Mouse (Mus musculus) ES-E14 (cell line): ENCODE results near the gene Zfp628.

Experiments used
- CHD2 ChIP-seq: IDR thresholded peaks from 2 replicates; pipeline ENCODE4 v1.6.1; 2014; ENCODE audit warnings: mild to moderate bottlenecking, low read depth, low read length, inconsistent platforms
- HCFC1 ChIP-seq: IDR thresholded peaks from 2 replicates; pipeline ENCODE4 v1.6.1; 2012; ENCODE audit warnings: low read length, inconsistent platforms, borderline replicate concordance; ENCODE audit not compliant: insufficient read depth
- MAFK ChIP-seq: IDR thresholded peaks from 2 replicates; pipeline ENCODE4 v1.6.1; 2014; ENCODE audit warnings: mild to moderate bottlenecking, low read depth, low read length, inconsistent platforms; ENCODE audit not compliant: insufficient read depth
- ZC3H11A ChIP-seq: IDR thresholded peaks from 2 replicates; pipeline ENCODE4 v1.6.1; 2012; ENCODE audit warnings: low read depth, mild to moderate bottlenecking, inconsistent platforms, low read length, borderline replicate concordance
- ZNF384 ChIP-seq: IDR thresholded peaks from 2 replicates; pipeline ENCODE4 v1.6.1; 2012; ENCODE audit warnings: low read depth, low read length, inconsistent platforms

DNA sequence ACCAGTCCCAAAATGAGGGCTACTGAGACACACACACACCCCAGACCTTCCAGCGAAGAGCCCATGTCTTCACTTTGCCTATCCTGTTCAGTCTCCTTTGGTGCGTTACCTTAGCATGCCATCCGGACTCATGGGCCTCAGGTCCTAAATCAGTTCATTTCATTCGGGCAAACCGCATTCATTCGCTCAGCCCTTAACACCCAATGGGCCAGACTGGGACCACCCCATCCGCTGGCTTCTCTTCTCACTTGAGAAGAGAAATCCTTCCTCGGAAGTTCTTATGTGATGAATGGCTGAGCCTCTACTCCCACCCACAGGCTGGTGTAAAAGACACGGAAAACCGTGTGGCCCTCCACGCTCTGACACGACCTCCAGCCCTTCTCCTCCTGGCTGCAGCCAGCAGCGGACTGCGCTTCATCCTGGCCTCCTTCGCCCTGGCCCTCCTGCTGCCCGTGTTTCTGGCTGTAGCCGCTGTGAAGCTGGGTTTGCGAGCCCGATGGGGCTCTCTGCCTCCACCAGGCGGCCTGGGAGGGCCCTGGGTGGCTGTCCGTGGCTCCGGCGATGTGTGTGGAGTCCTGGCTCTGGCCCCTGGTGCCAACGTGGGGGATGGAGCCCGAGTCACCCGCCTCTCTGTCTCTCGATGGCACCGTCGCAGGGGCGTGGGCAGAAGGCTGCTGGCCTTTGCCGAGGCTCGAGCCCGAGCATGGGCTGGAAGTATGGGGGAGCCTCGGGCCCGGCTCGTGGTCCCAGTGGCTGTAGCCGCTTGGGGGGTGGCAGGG, 8.8 kb downstream of the Zfp628 start:
- TF ChIP-seq ZNF384 (no peak), MAFK (no peak), HCFC1 (no peak), CHD2 (no peak), ZC3H11A (no peak)
